Mouse (Mus musculus): ENCODE results near the gene Slc19a1. TPM values are rescaled to one million over a fixed set of nuclear protein-coding genes. Genes with fewer than 3 reads are reported as not detected.

Gene Slc19a1
- polyA plus RNA-seq, 1 experiment from 2014 or later = 30.0 TPM

DNA sequence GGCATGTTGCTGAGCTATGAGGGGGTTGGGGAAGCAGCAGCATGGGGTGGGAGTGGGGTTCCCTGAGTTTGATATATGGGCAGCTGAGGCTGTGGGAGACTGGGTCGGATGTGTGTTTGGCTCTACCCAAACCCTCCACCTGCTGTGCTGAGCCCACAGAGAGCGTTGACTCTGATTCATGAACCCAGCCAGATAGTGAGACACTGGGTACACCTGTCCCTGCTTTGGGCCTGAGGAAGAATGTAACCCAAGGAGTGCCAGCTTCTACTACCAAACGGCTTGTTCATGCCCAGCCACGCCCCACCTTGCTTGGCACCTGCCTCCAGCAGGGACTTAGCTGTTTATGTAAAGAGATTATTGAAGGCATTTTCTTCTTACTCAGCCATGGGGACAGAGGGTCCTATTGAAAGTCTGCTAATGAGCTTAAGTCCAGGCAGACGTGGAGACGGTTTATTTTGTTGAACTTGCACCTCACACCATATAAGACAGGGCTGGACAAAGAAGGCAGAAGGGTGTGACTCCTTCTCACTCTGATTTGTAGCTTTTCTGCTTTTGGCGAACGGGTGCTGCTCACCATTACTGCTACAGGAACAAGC lies 6.6 kb downstream of the Slc19a1 start:
- WGBS = 88% methylated on average over 8 of the region's 8 CpGs
- Histone ChIP-seq H3K9me3 (no peaks in the 10 kb centered on the region), H3K4me1 (peaks cover 19% of the 10 kb centered on the region), H3K27ac (no peak overlapping the region), H3K4me3 (no peak overlapping the region), H3K9ac (no peak overlapping the region), H3K27me3 (no peaks in the 10 kb centered on the region), H3K4me2 (replicated peaks) (no peak overlapping the region), H3K36me3 (peaks cover 60% of the 10 kb centered on the region)
- no peak for ATAC-seq (ENCODE audit: low FRiP score, low read depth)

DNA sequence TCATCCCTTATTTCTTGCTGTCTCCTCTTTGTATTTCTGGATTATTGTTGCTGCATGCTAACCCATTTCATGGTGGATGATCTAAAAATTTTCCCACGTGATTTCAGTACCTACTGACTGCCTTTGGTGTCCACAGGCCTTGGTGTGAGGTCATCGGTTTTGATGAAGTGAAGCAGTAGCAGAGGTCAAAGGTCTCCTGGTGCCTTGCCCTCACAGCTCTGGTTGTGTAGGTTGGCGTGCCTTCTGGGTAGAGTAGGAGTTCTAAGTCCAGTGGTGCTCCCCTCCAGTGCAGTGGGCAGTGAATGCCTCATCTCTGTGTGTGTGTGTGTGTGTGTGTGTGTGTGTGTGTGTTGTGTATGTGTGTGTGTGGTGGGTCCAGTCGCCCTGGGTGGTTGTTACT lies 16.2 kb downstream of the Slc19a1 start:
- 72% methylated on average over 4 of the region's 4 CpGs for WGBS
- Histone ChIP-seq H3K4me3 (no peak overlapping the region), H3K9me3 (no peaks in the 10 kb centered on the region), H3K4me2 (replicated peaks) (no peak overlapping the region), H3K36me3 (peaks cover 86% of the 10 kb centered on the region), H3K27me3 (no peaks in the 10 kb centered on the region), H3K9ac (no peak overlapping the region), H3K27ac (no peak overlapping the region), H3K4me1 (0 out of 2 replicates have a peak, but pooled peaks cover 2% of the 10 kb centered on the region)
- no peak for ATAC-seq (ENCODE audit: low FRiP score, low read depth)

DNA sequence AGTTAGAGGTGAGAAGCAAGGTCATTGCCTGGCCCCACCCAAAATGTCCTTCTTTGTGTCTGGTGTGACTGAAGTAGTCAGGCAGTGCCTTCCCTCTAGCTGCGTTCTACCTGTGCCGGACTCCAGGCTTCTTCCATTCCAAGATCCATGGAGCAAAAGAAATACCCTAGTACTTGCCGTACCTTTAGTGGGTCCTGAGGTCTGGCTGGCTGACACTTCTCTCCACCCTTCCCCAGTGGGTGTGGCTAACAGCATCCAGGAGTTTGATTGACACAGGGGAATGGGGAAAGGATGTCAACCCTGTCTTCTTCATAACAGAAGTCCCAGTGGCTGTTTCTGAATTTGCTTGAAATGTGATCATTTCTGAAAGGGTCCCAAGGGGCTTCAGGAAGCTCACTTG lies 16.6 kb downstream of the Slc19a1 start:
- no peak for ATAC-seq (ENCODE audit: low FRiP score, low read depth)
- Histone ChIP-seq H3K27ac (no peak overlapping the region), H3K36me3 (peaks cover 82% of the 10 kb centered on the region), H3K27me3 (no peaks in the 10 kb centered on the region), H3K4me1 (0 out of 2 replicates have a peak, but pooled peaks cover 2% of the 10 kb centered on the region), H3K9ac (no peak overlapping the region), H3K4me3 (no peak overlapping the region), H3K9me3 (no peaks in the 10 kb centered on the region), H3K4me2 (replicated peaks) (no peak overlapping the region)
- WGBS = 92% methylated on average over 3 of the region's 3 CpGs

DNA sequence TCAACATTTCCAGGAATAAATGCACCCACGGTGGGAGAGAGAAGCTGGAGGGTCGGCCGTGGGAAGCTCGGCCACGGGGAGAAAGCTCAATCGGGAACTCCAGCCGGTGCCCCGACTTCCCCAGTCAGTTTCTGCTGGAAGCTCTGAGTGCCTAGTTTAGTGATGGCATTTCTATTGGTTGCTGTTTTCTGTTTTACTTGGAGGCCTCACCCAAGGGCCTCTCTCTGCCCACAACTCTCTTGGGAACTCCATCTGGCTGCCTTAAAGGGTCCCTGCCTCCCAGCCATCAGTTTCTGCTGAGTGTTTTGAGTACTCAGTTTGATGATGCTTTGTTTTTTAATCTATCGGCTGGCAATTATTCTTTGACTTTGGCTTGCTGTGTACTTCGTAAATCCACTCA lies 24.7 kb downstream of the Slc19a1 start:
- Histone ChIP-seq H3K4me2 (replicated peaks) (no peak overlapping the region), H3K36me3 (peaks cover 10% of the 10 kb centered on the region), H3K9ac (no peak overlapping the region), H3K27me3 (no peaks in the 10 kb centered on the region), H3K9me3 (no peaks in the 10 kb centered on the region), H3K27ac (no peak overlapping the region), H3K4me3 (no peak overlapping the region), H3K4me1 (peaks cover 10% of the 10 kb centered on the region)
- ATAC-seq (ENCODE audit: low FRiP score, low read depth) = no peak
- WGBS = 72% methylated on average over 10 of the region's 10 CpGs

DNA sequence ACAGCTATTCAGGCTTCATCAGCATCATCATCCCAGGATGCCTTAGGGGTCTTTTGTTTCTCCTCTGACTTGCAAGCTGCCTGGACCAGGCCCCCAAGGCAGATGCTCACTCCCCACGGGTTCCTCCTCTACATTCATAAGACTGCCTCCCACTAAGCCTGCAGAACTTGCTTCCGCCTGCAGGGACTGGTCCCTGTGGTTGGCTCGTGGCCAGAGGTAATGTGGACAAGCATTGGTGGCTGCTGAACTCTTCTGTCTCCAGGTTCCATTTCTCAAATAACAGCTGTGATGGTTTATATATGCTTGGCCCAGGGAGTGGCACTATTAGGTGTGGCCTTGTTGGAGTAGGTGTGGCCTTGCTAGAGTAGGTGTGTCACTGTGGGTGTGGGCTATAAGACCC lies 29.4 kb downstream of the Slc19a1 start:
- Histone ChIP-seq H3K36me3 (peaks cover 4% of the 10 kb centered on the region), H3K4me3 (no peak overlapping the region), H3K27me3 (no peaks in the 10 kb centered on the region), H3K9ac (no peak overlapping the region), H3K4me1 (peaks cover 10% of the 10 kb centered on the region), H3K9me3 (no peaks in the 10 kb centered on the region), H3K4me2 (replicated peaks) (no peak overlapping the region), H3K27ac (no peak overlapping the region)
- WGBS = 66% methylated on average over 3 of the region's 3 CpGs
- ATAC-seq (ENCODE audit: low FRiP score, low read depth) = no peak

DNA sequence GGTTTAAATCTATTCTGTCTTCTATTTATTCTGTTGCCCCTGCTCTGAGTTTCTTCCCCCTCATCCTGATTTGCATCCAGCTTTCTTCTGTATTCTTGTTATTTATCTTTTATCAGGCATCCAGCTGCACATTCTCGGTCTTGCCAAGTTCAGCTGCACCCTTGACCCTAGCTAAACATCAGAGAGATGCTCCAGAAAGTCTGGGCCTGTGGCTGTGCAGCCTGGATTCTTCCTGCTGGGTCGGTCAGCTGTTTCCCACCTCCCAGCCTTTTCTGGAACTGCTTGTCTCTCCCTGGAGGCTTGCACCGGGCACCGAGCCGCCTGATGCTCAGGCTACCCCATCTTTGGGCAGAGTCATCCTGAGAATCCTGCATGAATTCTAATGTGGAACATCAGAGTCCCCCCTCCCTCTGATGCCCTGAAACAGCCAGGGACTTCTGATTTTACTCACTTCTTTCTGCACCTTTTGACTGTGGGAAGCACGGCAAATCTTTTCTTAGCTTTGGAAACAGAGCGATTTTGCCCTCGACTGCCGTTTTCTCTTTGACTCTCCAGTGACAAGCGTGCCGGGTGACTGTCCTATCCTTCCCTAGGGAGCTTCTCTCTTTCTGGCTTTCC lies 30.5 kb downstream of the Slc19a1 start:
- no peaks in the 10 kb centered on the region for H3K4me1 ChIP-seq
- H3K9ac ChIP-seq = no peak overlapping the region
- H3K9me3 ChIP-seq = no peaks in the 10 kb centered on the region
- ATAC-seq (ENCODE audit: low FRiP score, low read depth) = no peak
- no peak overlapping the region for H3K4me2 ChIP-seq (replicated peaks)
- H3K4me3 ChIP-seq = no peak overlapping the region
- WGBS = 90% methylated on average over 11 of the region's 11 CpGs
- no peak overlapping the region for H3K27ac ChIP-seq
- no peaks in the 10 kb centered on the region for H3K27me3 ChIP-seq
- H3K36me3 ChIP-seq = peaks cover 4% of the 10 kb centered on the region

DNA sequence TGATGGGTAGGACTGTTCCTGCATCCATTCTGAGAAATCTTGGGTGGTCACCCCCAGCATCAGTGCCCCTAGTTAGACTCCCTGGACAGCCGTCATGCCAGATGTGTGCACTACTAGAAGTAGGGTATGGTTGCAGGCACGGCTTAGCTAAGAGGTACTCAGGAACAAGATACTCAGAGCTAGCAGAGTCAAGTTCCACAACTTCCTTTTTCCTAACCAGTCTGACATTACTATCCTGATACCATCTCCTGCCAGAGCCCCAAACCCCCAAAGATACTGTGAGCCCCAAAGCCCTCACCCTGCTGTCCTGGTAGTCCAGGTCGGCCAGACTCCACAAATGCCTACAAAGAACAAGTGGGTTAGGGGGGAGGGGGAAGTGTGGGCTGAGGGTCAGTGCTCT lies 32.2 kb downstream of the Slc19a1 start:
- Histone ChIP-seq H3K27me3 (no peaks in the 10 kb centered on the region), H3K9me3 (no peaks in the 10 kb centered on the region), H3K27ac (no peak overlapping the region), H3K4me1 (no peaks in the 10 kb centered on the region), H3K4me3 (no peak overlapping the region), H3K4me2 (replicated peaks) (no peak overlapping the region), H3K9ac (no peak overlapping the region), H3K36me3 (peaks cover 4% of the 10 kb centered on the region)
- no peak for ATAC-seq (ENCODE audit: low FRiP score, low read depth)
- 92% methylated on average over 3 of the region's 3 CpGs for WGBS

DNA sequence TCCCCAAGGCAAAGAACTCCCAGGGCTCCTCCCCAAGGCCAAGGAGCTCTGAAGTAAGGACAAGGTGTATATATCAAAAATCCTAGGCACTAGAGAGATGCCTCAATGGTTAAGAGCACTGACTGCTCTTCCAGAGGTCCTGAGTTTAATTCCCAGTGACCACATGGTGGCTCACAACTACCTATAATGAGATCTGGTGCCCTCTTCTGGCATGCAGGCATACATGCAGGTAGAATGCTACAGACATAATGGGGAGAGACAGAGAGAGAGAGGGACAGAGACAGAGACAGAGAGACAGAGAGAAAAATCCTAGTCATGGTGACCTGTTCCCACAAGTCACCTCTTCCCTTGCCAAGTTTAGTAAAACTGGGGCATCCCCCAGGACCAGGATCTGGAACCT lies 32.6 kb downstream of the Slc19a1 start:
- H3K36me3 ChIP-seq = peaks cover 4% of the 10 kb centered on the region
- ATAC-seq (ENCODE audit: low FRiP score, low read depth) = no peak
- no peak overlapping the region for H3K9ac ChIP-seq

DNA sequence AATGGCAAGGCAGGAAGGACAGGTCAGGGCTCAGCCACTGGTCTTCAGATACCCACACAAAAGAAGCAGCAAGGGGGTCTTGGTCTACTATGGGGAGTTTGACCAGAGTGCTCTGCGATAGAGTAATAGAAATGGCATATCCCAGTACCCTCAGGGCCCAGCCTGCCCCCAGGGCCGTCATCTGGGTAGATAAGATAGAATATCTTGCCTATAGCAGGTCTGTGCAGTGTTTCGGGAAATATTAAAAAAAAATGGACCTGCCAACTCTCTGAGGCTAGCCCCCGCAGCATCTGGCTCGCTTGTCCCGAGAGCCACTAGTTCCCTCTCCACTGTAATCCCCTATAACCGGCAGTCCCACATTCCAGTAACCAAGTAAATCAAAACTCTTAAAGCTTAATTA lies 36.4 kb downstream of the Slc19a1 start:
- H3K4me1 ChIP-seq = no peaks in the 10 kb centered on the region
- H3K36me3 ChIP-seq = no peaks in the 10 kb centered on the region; the same call in 1 of the 2 replicates
- no peak overlapping the region for H3K4me3 ChIP-seq
- no peak overlapping the region for H3K9ac ChIP-seq
- no peak overlapping the region for H3K27ac ChIP-seq
- H3K9me3 ChIP-seq = no peaks in the 10 kb centered on the region
- H3K4me2 ChIP-seq (replicated peaks) = no peak overlapping the region
- H3K27me3 ChIP-seq = no peaks in the 10 kb centered on the region
- 83% methylated on average over 7 of the region's 7 CpGs for WGBS
- no peak for ATAC-seq (ENCODE audit: low FRiP score, low read depth)

More for the DNA sequence above, 32.6 kb downstream of the Slc19a1 start:
- Histone ChIP-seq H3K4me3 (no peak overlapping the region), H3K9me3 (no peaks in the 10 kb centered on the region), H3K4me2 (replicated peaks) (no peak overlapping the region), H3K27me3 (no peaks in the 10 kb centered on the region), H3K27ac (no peak overlapping the region), H3K4me1 (no peaks in the 10 kb centered on the region)

DNA sequence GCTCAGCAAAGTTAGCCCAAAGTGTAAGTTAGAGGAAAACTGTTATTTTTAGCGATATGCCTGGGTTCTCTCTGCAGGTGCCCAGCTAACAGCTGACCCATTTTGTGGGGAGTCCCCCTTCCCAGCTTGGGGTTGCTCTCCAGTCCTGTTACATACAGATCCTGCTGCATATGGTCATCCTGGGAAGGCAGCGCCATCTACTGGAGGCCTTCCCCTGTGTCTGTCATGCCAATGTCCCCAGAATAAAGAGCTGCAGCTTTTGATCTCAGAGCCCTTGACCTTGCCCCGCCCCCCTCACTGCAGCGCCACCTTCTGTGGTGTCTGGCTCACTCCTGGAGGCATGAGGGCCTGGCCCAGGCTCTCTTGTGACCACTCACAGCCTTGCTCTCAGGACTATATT lies 38.0 kb downstream of the Slc19a1 start:
- no peak overlapping the region for H3K27ac ChIP-seq
- H3K36me3 ChIP-seq = no peaks in the 10 kb centered on the region

DNA sequence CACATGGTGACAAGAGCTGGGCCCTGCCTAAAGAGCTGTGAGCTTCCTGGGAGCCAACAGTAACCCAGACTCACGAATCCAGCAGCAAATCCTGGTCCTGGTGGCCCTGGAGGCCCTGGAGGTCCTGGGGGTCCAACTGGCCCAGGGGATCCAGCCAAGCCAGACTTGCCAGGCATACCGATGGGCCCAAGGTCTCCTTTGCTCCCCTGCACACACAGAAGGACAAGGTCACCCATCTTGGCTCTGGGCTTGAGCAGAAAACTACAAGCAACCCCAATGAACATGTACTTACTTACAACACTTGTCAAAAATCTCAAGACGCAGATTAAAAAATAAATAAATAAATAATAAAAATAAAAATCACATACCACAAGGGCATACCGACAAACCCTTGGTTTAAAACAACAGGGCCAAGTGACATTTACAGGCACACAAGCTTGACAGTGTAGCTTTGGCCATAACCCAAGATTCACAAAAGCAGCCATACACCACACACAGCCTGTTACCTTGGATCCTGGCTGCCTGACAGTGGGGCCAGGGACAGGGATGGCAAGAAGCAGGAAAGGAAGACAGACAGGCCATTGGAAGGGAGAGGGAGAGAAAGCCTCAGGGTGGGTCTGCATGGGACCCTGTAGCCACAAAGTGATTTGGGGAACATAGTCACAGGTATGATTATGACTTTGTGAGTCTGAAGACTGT lies 42.4 kb downstream of the Slc19a1 start:
- H3K36me3 ChIP-seq = no peaks in the 10 kb centered on the region

More for the DNA sequence above, 38.0 kb downstream of the Slc19a1 start:
- no peaks in the 10 kb centered on the region for H3K9me3 ChIP-seq
- H3K9ac ChIP-seq = no peak overlapping the region
- H3K4me2 ChIP-seq (replicated peaks) = no peak overlapping the region
- H3K4me3 ChIP-seq = no peak overlapping the region
- ATAC-seq (ENCODE audit: low FRiP score, low read depth) = no peak
- H3K4me1 ChIP-seq = no peaks in the 10 kb centered on the region
- 60% methylated on average over 4 of the region's 4 CpGs for WGBS
- no peaks in the 10 kb centered on the region for H3K27me3 ChIP-seq

DNA sequence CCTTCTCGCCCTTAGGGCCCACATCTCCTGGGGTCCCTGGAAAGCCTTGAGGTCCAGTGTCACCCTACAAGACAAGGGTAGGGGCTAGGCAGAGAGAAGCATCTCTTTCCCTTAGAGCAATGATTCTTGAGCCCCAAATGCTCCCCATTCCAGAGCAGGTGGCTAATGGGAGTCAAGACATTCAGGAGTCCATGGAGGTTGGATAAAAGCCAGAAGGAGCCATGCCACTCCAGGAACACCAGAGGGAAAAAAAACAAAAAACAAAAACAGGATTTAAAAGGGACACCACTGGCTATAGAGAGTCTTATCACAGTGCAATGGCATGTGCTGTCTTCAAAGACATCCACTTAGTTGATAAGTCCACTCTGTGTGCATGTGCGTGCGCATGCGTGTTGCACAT lies 46.4 kb downstream of the Slc19a1 start:
- Histone ChIP-seq H3K4me3 (no peak overlapping the region), H3K27ac (no peak overlapping the region), H3K9ac (no peak overlapping the region), H3K4me1 (no peaks in the 10 kb centered on the region), H3K9me3 (no peaks in the 10 kb centered on the region), H3K27me3 (no peaks in the 10 kb centered on the region), H3K36me3 (no peaks in the 10 kb centered on the region), H3K4me2 (replicated peaks) (no peak overlapping the region)
- WGBS = 96% methylated on average over 4 of the region's 4 CpGs
- ATAC-seq (ENCODE audit: low FRiP score, low read depth) = no peak

More for the DNA sequence above, 42.4 kb downstream of the Slc19a1 start:
- Histone ChIP-seq H3K9ac (no peak overlapping the region), H3K4me3 (no peak overlapping the region), H3K27ac (no peak overlapping the region), H3K27me3 (no peaks in the 10 kb centered on the region), H3K4me1 (no peaks in the 10 kb centered on the region), H3K4me2 (replicated peaks) (no peak overlapping the region), H3K9me3 (no peaks in the 10 kb centered on the region)
- WGBS = 87% methylated on average over 4 of the region's 4 CpGs
- no peak for ATAC-seq (ENCODE audit: low FRiP score, low read depth)
